Mouse (Mus musculus) thymus, postnatal 14 days (tissue): ENCODE results near the gene Myom3.

Source experiments
- DNase-seq: peaks from one replicate; pipeline ENCODE4 v3.0.0; 2021

The Myom3 gene

DNA sequence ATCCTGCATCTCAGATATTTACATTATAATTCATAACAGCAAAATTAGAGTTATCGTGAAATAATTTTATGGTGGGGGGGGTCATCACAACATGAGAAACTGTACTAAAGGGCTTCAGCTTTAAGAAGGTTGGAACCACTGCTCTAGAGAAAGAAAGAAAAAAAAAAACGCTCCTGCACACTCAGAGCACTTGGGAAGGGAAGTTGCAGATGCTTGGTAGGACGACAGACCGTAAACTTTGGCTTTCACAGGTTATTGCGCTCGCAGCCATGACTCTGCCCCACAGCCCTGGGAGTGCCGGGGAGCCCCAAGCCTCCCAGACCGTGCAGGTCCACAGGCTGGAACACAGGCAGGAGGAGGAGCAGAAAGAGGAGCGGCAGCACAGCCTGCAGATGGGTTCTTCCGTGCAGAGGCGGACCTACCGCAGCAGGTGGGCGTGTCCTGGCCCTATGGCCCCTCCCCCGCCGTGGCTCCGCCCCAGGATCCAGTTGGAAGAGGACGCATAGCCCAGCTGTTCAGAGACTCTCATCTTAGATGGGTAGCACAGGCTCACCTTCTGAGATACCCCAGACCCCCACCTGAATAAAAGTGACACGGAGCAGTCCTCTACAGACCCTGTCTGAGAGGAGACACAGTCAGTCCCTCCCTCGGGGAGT is 2.9 kb downstream of the Myom3 start:
- DNase-seq = peak; percentile 74

GRCm38 (mm10) chr4:135764700-135765099 is 5.2 kb downstream of the Myom3 start:
- no peak for DNase-seq

DNA sequence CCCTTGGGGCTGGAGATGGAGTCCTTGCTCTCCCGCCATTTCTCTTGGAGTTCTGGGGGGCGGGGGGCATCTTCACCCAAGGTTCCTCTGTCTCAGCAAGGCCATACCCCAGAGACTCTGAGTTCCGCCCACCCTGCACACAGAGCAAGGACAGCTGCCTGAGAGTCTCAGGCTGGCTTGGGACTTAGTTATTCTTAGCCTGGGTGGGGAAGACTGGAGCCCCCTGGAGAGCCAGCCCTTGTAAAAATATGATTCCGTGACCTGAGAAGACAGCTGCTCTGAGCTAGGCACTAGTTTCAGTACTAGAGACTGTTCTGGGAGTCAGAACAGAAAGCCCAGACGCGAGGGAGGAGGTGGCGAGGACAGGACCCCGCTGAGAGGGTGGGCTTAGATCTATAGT is 6.2 kb downstream of the Myom3 start:
- DNase-seq = no peak

GRCm38 (mm10) chr4:135766976-135767375 is 7.5 kb downstream of the Myom3 start:
- DNase-seq = no peak

- DNase-seq = peak; percentile 26
These were observed 9.3 kb downstream of the Myom3 start for GRCm38 (mm10) chr4:135768572-135769526.

- no peak for DNase-seq
These were observed 11.2 kb downstream of the Myom3 start for GRCm38 (mm10) chr4:135770611-135771305.

DNA sequence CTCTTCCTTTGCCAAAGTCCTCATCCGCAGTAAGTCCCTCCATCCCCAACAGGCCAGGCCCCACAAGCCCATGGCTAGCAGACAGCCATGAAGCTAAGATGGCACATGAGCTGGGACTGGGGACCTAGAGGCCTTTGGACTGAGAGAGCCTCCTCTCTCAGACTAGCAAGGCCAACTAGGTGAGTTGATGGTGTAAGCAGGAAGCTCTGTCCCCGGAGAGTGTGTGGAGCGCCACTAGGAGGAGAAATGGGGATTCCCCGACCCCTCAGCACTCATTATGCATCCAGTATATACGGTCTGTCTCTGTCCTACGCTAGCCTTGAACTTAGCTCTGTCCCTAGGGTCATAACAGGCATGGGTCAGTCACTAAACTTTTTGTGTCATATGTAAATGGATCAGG is 12.1 kb downstream of the Myom3 start:
- DNase-seq = no peak

DNA sequence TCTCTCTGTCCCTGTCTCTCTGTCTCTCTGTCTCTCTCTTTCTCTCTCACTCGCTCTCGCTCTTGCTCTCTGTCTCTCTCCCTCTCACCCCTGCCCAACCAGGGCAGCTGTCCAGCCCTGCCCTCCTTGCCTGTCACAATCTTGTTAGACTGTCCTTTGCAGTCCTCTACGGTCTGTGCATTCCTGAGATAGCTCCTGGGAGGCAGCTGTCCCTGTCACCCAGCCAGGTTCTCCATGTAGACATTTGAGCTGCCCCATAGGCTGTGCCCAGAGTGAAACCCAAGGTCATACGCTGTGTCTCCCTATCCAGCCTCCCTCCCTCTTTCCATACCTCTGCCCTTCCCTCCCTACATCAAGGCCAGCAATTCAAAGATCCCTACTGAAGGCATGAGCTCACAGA is 13.2 kb downstream of the Myom3 start:
- DNase-seq = no peak

GRCm38 (mm10) chr4:135774496-135774895 is 15.0 kb downstream of the Myom3 start:
- DNase-seq = no peak

- DNase-seq = no peak
These were observed 17.3 kb downstream of the Myom3 start for GRCm38 (mm10) chr4:135776850-135777249.

- DNase-seq = no peak
These were observed 20.1 kb downstream of the Myom3 start for GRCm38 (mm10) chr4:135779661-135780060.

DNA sequence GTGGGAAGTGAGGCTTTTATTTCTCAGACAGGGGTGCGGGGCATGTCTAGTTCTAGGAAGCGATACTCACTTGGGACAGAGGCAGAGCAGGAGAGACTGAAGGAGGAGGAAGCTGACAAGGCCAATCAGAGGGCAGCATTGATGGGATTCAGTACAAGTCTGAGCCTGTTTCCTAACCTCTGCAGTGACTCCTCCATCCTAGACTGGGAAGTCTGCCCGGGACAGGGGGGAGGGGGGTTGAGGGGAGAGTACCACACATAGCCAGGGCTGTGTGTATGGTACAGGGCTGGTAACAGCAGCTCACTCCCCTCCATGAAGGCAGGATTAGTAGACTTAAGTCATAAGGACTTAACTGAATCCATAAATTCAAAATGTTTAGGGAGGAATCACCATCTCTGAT is 20.7 kb downstream of the Myom3 start:
- DNase-seq = no peak

- no peak for DNase-seq
These were observed 21.8 kb downstream of the Myom3 start for GRCm38 (mm10) chr4:135781304-135781703.

DNA sequence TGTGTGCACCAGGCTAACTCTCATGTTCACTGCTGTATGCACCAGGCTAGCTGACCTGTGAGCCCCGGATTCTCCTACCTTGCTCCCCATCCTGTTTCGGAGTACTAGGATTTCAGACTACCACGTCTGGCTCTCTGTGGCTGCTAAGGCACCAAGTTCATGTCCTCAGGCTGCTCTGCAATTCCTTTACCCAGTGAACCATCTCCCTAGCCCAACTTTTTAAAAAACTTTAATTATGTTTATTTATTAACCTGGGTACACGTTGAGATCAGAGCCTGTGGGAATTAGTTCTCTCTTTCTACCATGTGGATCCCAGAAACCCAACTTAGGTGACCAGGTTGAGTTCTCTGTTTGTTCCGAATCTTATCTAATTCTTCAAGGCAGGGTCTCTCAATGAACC is 27.1 kb downstream of the Myom3 start:
- DNase-seq = no peak

DNA sequence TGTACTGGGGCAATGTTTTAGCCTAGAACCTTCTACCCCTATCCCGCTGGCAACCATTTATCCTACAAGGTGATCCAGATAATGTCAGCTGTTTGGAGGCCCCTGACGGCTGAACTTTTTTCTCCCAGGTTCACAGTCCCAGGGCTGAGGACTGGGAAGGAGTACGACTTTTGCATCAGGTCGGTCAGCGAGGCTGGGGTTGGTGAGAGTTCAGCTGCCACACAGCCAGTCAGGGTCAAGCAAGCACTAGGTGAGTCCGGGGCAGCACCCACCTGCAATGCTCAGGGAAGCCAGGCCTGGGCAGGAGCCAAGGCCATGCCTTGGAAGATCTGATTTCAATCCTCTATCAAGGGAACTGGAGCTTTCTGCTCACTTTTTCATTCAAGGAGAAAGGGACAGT is 27.8 kb downstream of the Myom3 start:
- DNase-seq = no peak

DNA sequence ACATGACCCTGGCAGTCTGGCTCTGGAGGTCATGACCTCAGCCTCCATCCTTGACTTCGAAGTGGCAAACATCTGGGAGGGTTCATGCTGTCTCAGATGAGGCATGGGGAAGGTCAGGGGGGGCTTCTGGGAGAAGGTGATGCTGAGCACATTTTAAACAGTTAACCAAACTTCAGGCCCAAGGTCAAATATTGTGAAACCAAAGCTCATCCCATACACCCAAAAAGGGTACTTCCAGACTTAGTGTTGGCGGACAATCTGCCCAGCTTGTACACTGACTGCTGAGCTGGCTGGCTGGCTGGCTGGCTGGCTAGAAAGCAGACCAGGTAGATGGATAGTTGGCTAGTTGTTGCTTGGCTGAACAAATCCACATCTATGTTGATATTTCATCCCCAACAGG is 29.6 kb downstream of the Myom3 start:
- DNase-seq = no peak

DNA sequence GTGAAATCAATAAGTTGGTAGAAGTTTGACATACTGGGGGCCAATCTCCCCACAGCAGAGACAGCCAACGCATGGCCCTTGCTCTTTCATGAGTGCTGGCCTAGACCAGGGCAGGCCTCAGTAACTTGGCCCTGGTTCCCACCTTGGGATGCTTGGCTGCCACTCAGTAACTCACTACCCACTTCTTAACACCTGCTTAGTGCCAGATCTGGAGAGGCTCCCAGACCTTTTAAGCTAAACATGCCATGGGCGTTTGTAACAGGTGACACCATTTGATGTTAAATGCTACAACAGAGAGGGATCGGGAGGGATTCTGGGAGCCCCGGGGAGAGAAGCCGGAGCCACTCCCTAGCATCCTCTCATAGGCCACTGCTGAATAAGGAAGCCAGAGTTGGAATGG is 33.3 kb downstream of the Myom3 start:
- no peak for DNase-seq

- DNase-seq = no peak
These were observed 38.4 kb downstream of the Myom3 start for GRCm38 (mm10) chr4:135797931-135798330.

GRCm38 (mm10) chr4:135801543-135801942 is 42.0 kb downstream of the Myom3 start:
- peak; percentile 83 for DNase-seq

- DNase-seq = peak; percentile 32
These were observed 43.8 kb downstream of the Myom3 start for GRCm38 (mm10) chr4:135803299-135803698.

GRCm38 (mm10) chr4:135804169-135804568 is 44.7 kb downstream of the Myom3 start:
- DNase-seq = no peak

DNA sequence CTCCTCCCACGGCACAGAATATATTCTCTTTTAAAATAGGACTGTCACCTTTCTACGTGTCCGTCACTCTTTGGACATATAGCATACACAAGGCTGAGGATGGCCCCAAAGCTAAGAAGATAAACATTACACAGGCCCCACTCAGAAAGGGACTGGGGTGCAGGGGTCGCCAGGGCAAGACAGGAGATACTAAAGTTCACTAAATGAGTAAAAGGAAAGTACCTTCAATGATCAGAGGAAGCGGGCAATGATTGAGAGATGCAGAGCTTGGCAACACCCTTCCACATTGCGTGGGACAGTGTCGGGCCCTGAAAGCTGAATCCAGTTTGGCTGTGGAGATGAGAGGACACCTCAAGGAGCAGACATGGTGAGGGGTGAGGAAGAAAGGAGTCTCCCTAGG is 55.4 kb downstream of the Myom3 start:
- no peak for DNase-seq

GRCm38 (mm10) chr4:135816905-135817622 is 57.5 kb downstream of the Myom3 start:
- peak; percentile 54 for DNase-seq
